21 mouse cellular contexts compared by ENCODE assay signal in genomic region chr11:110470561-110471273, GRCm38 (mm10).
DNase-seq lines count a peak whose midpoint lies in the region; TF ChIP-seq lines count a peak whose summit lies in the region.
"Had no signal": no experiment of that assay in that cellular context is flagged by ENCODE, and none has a peak within 500 bp of the region (broad histone marks: within the 10 kb centered on the region; RNA-seq: fewer than 3 reads in every experiment).

No protein-coding gene starts in this region.

- H3K4me3 ChIP-seq in left cerebral cortex, adult 2 months, result no peak overlapping the region
- no peak overlapping the region for H3K4me3 ChIP-seq in cortical plate, adult 2 months (ENCODE audit: insufficient read depth, low read length)
- H3K4me3 ChIP-seq: embryonic facial prominence, embryonic 15.5 days; erythroblast, embryonic 14.5 days; forebrain, embryonic 10.5 days; forebrain, embryonic 15.5 days; heart, embryonic 10.5 days; hindbrain, embryonic 13.5 days had no signal

- intact Hi-C loops in heart, postnatal 25 days (cut with DNase I), result no loop called here
- intact Hi-C loops in left cerebral cortex, adult 2 months (cut with DNase I), result no loop called here

- H3K27ac ChIP-seq in left cerebral cortex, adult 2 months, result peak overlapping the region; percentile 69
- peak overlapping the region; percentile 67; the same call in 1 of the 2 replicates for H3K27ac ChIP-seq in cortical plate, adult 2 months (ENCODE audit: insufficient read depth, low read length)
- H3K27ac ChIP-seq: embryonic facial prominence, embryonic 15.5 days; forebrain, embryonic 10.5 days; forebrain, embryonic 15.5 days; heart, embryonic 10.5 days; hindbrain, embryonic 13.5 days; hindbrain, postnatal 0 days had no signal

- peak; percentile 67 for DNase-seq in heart, adult 11 months
- no peak for DNase-seq in heart, postnatal 25 days (ENCODE audit: low spot score)
- no peak for DNase-seq in left cerebral cortex, adult 2 months (ENCODE audit: extremely low spot score in 1 of 2, low spot score in 2 of 2)
- DNase-seq in left cerebral cortex, adult 11 months (ENCODE audit: low spot score), result no peak
- peak; percentile 54 for DNase-seq in telencephalon, adult 2 months (ENCODE audit: low read depth, low spot score)
- no peak for DNase-seq in adrenal gland, postnatal 14 days
- DNase-seq: adrenal gland, postnatal 10 days; cerebellum, adult 18-20 months; cerebellum, postnatal 10 days; embryo, embryonic 11 days; gastrocnemius, postnatal 36 days; heart, adult 18-20 months; heart, postnatal 10 days had no signal

- TF ChIP-seq CTCF in left cerebral cortex, adult 2 months (IDR thresholded peaks at IDR 0.05), result no peak
- TF ChIP-seq CTCF in cortical plate, adult 2 months (IDR thresholded peaks at IDR 0.05; ENCODE audit: extremely low read depth, insufficient read depth, low read length), result no peak

- H3K4me1 ChIP-seq in cortical plate, adult 2 months (ENCODE audit: control insufficient read depth, insufficient read depth, low read length), result no peaks in the 10 kb centered on the region
- H3K4me1 ChIP-seq: embryonic facial prominence, embryonic 15.5 days; forebrain, embryonic 10.5 days; forebrain, embryonic 15.5 days; heart, embryonic 10.5 days; hindbrain, embryonic 13.5 days had no signal

- TF ChIP-seq POLR2A in cortical plate, adult 2 months (IDR thresholded peaks at IDR 0.05; ENCODE audit: extremely low read depth, insufficient read depth, low read length), result no peak

Comparison
In these comparisons a context has a peak if more than half of its experiments do, and no peak if none do; other contexts are left out.
1. DNase-seq: peak in heart, adult 11 months (single experiment) and telencephalon, adult 2 months (single experiment); none in heart, postnatal 25 days (single experiment), left cerebral cortex, adult 2 months (0 of 2), left cerebral cortex, adult 11 months (single experiment) and adrenal gland, postnatal 14 days (single experiment).